ENCODE assay signal across 9 mouse cellular contexts in genomic region chr5:22745885-22746532, GRCm38 (mm10). TPM values are rescaled to one million over a fixed set of nuclear protein-coding genes. Genes with fewer than 3 reads are reported as not detected.
DNase-seq lines count a peak whose midpoint lies in the region; ATAC-seq and TF ChIP-seq lines count a peak whose summit lies in the region.
"Had no signal": no experiment of that assay in that cellular context is flagged by ENCODE, and none has a peak within 500 bp of the region (broad histone marks: within the 10 kb centered on the region; RNA-seq: fewer than 3 reads in every experiment).

TSS of gene Lhfpl3 (plus strand) at chr5:22746059.

- H3K4me2 ChIP-seq in heart, embryonic 16.5 days (ENCODE audit: low read depth, low read length): peak within 1 kb of the TSS; percentile 67
- H3K4me2 ChIP-seq in midbrain, embryonic 16.5 days (ENCODE audit: low read length): peak within 1 kb of the TSS; percentile 90

- H3K36me3 ChIP-seq in heart, embryonic 16.5 days (ENCODE audit: control insufficient read depth, insufficient read depth): no peaks in the 10 kb centered on the region
- no peaks in the 10 kb centered on the region for H3K36me3 ChIP-seq in midbrain, embryonic 16.5 days (ENCODE audit: control insufficient read depth, insufficient read depth, low read length)

- intact Hi-C loops in gastrocnemius, postnatal 36 days (cut with DNase I): no loop called here
- intact Hi-C loops in left cerebral cortex, adult 2 months (cut with DNase I): no loop called here

- no peak within 1 kb of the TSS for H3K9ac ChIP-seq in heart, embryonic 16.5 days (ENCODE audit: low read length)
- H3K9ac ChIP-seq in midbrain, embryonic 16.5 days (ENCODE audit: low read depth, low read length): peak within 1 kb of the TSS; percentile 84

- H3K9me3 ChIP-seq in heart, embryonic 16.5 days (replicated peaks; ENCODE audit: control insufficient read depth, low read length): no peaks in the 10 kb centered on the region
- no peaks in the 10 kb centered on the region for H3K9me3 ChIP-seq in midbrain, embryonic 16.5 days (replicated peaks; ENCODE audit: control insufficient read depth, low read length, poor library complexity, severe bottlenecking)

- peaks cover 3% of the 10 kb centered on the region; the same call in 1 of the 2 replicates for H3K4me1 ChIP-seq in heart, embryonic 16.5 days (ENCODE audit: control insufficient read depth, insufficient read depth, low read length)
- peaks cover 10% of the 10 kb centered on the region for H3K4me1 ChIP-seq in midbrain, embryonic 16.5 days (ENCODE audit: control insufficient read depth, insufficient read depth, low read length)

- H3K4me3 ChIP-seq in heart, embryonic 16.5 days (ENCODE audit: low read length): peak within 1 kb of the TSS; percentile 47
- H3K4me3 ChIP-seq in left cerebral cortex, adult 2 months: peak within 1 kb of the TSS; percentile 71
- H3K4me3 ChIP-seq in midbrain, embryonic 16.5 days (ENCODE audit: low read depth, low read length): peak within 1 kb of the TSS; percentile 69

- ATAC-seq in heart, embryonic 16.5 days (replicated peaks; ENCODE audit: extremely low read depth, insufficient read depth, low FRiP score): no peak; the same call in 1 of the 2 replicates
- ATAC-seq in midbrain, embryonic 16.5 days: peak; percentile 92

- WGBS in heart, embryonic 16.5 days: under 1% methylated on average over 50 of the region's 53 CpGs
- WGBS in midbrain, embryonic 16.5 days: under 1% methylated on average over 46 of the region's 53 CpGs

- DNase-seq in gastrocnemius, postnatal 10 days: peak; percentile 8
- no peak for DNase-seq in gastrocnemius, postnatal 36 days
- DNase-seq in ZHBTc4 (ENCODE audit: low read depth, low spot score): peak; percentile 52
- peak; percentile 77 for DNase-seq in embryo, embryonic 11 days
- DNase-seq in left cerebral cortex, adult 2 months (ENCODE audit: extremely low spot score in 1 of 2, low spot score in 2 of 2): peak; percentile 61
- DNase-seq in thymus, postnatal 4 days: peak; percentile 30

- peaks cover 36% of the 10 kb centered on the region for H3K27me3 ChIP-seq in heart, embryonic 16.5 days (ENCODE audit: control insufficient read depth, insufficient read depth, low read length)
- H3K27me3 ChIP-seq in midbrain, embryonic 16.5 days (ENCODE audit: control insufficient read depth, insufficient read depth, low read depth, low read length): no peaks in the 10 kb centered on the region

- no peak for TF ChIP-seq CTCF in left cerebral cortex, adult 2 months (IDR thresholded peaks at IDR 0.05)

- H3K27ac ChIP-seq in heart, embryonic 16.5 days (ENCODE audit: low read length): no peak within 1 kb of the TSS
- peak within 1 kb of the TSS; percentile 51 for H3K27ac ChIP-seq in left cerebral cortex, adult 2 months
- H3K27ac ChIP-seq in midbrain, embryonic 16.5 days (ENCODE audit: low read length): peak within 1 kb of the TSS; percentile 58
- H3K27ac ChIP-seq: macrophage had no signal

RNA-seq across cellular contexts. Expression of gene Lhfpl3, which starts in this region (rescaled TPM):
- total RNA-seq in gastrocnemius, postnatal 10 days (2021): under 1 TPM in 1 of 2 experiments, not detected in 1; 0.14 TPM
- not detected for total RNA-seq in gastrocnemius, postnatal 36 days (2021)
- polyA plus RNA-seq in heart, embryonic 16.5 days (2015; fragmentation: Nextera tagmentation; extraction: Ambion mirVana): 0.05 TPM in 1 of 2 replicates, not detected in the other
- total RNA-seq in left cerebral cortex, adult 2 months (2021): 10 to 100 TPM; 14.9 to 18.3 TPM
- 26.5 and 33.6 TPM in 2 replicates for polyA plus RNA-seq in midbrain, embryonic 16.5 days (2015; fragmentation: Nextera tagmentation; extraction: Ambion mirVana)
- polyA plus RNA-seq: macrophage had no signal

Comparison
In these comparisons a context has a peak if more than half of its experiments do, and no peak if none do; other contexts are left out.
1. RNA of gene Lhfpl3 (total RNA-seq): 14.9 to 18.3 TPM in left cerebral cortex, adult 2 months; 0.14 TPM in gastrocnemius, postnatal 10 days and not detected in gastrocnemius, postnatal 36 days; every median in the first group is over 10 times any median in the second.
2. RNA of gene Lhfpl3 (polyA plus RNA-seq): 26.5 to 33.6 TPM in midbrain, embryonic 16.5 days; 0.05 TPM in heart, embryonic 16.5 days; every median in the first group is over 10 times any median in the second.
3. Peak in DNase-seq in gastrocnemius, postnatal 10 days; RNA of the gene not detected or under 1 TPM.
4. DNase-seq: peak in ZHBTc4 (single experiment), embryo, embryonic 11 days (single experiment), left cerebral cortex, adult 2 months (2 of 2) and thymus, postnatal 4 days (single experiment); none in gastrocnemius, postnatal 36 days (0 of 2).
5. Peak in every context shown above with its lines, with median percentiles within 50 percentile points of each other: H3K4me3 ChIP-seq.